9 mouse cellular contexts compared by ENCODE assay signal in genomic region chr12:32292749-32293128, GRCm38 (mm10).
DNase-seq lines count a peak whose midpoint lies in the region; ATAC-seq and TF ChIP-seq lines count a peak whose summit lies in the region.
"Had no signal": no experiment of that assay in that cellular context is flagged by ENCODE, and none has a peak within 500 bp of the region (broad histone marks: within the 10 kb centered on the region; RNA-seq: fewer than 3 reads in every experiment).

No protein-coding gene starts in this region.

- H3K4me2 ChIP-seq in liver, embryonic 11.5 days, result peak overlapping the region; percentile 69

- peak; percentile 20 for DNase-seq in thymus, adult 2 months
- no peak for DNase-seq in thymus, postnatal 10 days (ENCODE audit: low spot score in 2 of 2)
- peak; percentile 41 for DNase-seq in liver, embryonic 11.5 days (ENCODE audit: low spot score)
- DNase-seq in natural killer cell, adult 2 months (ENCODE audit: low spot score in 2 of 2), result peak; percentile 55 to 56
- DNase-seq in ovary, adult 18-20 months (ENCODE audit: low spot score), result no peak
- DNase-seq in testis, postnatal 10 days (ENCODE audit: low spot score), result no peak
- no peak for DNase-seq in gastrocnemius, postnatal 4 days (ENCODE audit: low spot score in 2 of 2)

- no peak overlapping the region for H3K9ac ChIP-seq in liver, embryonic 11.5 days (ENCODE audit: low read depth, low read length)
- H3K9ac ChIP-seq: embryonic facial prominence, embryonic 12.5 days had no signal

- no peaks in the 10 kb centered on the region for H3K36me3 ChIP-seq in thymus, adult 2 months (ENCODE audit: control insufficient read depth, insufficient read depth, low read length)
- no peaks in the 10 kb centered on the region; the same call in 1 of the 2 replicates for H3K36me3 ChIP-seq in erythroblast, embryonic 14.5 days (ENCODE audit: control insufficient read depth)
- no peaks in the 10 kb centered on the region for H3K36me3 ChIP-seq in liver, embryonic 11.5 days (ENCODE audit: control insufficient read depth, insufficient read depth, low read length)
- H3K36me3 ChIP-seq: embryonic facial prominence, embryonic 12.5 days had no signal

- no peak overlapping the region for H3K27ac ChIP-seq in thymus, adult 2 months (ENCODE audit: control insufficient read depth, insufficient read depth, low read length)
- peak overlapping the region; percentile 64; the same call in 1 of the 2 replicates for H3K27ac ChIP-seq in liver, embryonic 11.5 days (ENCODE audit: low read depth, low read length)
- H3K27ac ChIP-seq: embryonic facial prominence, embryonic 12.5 days had no signal

- H3K27me3 ChIP-seq in thymus, adult 2 months (ENCODE audit: control insufficient read depth, insufficient read depth, low read length), result no peaks in the 10 kb centered on the region
- H3K27me3 ChIP-seq in erythroblast, embryonic 14.5 days (ENCODE audit: control insufficient read depth), result 0 out of 2 replicates have a peak, but pooled peaks cover 5% of the 10 kb centered on the region
- no peaks in the 10 kb centered on the region for H3K27me3 ChIP-seq in liver, embryonic 11.5 days (replicated peaks; ENCODE audit: control insufficient read depth, insufficient read depth, low read length)
- H3K27me3 ChIP-seq: embryonic facial prominence, embryonic 12.5 days had no signal

- ATAC-seq in liver, embryonic 11.5 days (replicated peaks; ENCODE audit: low FRiP score), result peak; percentile 48

- no peak for TF ChIP-seq POLR2A in thymus, adult 2 months (IDR thresholded peaks at IDR 0.05; ENCODE audit: control insufficient read depth, extremely low read depth, insufficient read depth, low read length, poor library complexity)

- peaks cover 8% of the 10 kb centered on the region; the same call in 1 of the 2 replicates for H3K4me1 ChIP-seq in thymus, adult 2 months (replicated peaks; ENCODE audit: control insufficient read depth, insufficient read depth, low read length)
- H3K4me1 ChIP-seq in erythroblast, embryonic 14.5 days (ENCODE audit: control insufficient read depth), result peaks cover 69% of the 10 kb centered on the region
- peaks cover 5% of the 10 kb centered on the region for H3K4me1 ChIP-seq in liver, embryonic 11.5 days (replicated peaks; ENCODE audit: control insufficient read depth, insufficient read depth, low read length)
- H3K4me1 ChIP-seq: embryonic facial prominence, embryonic 12.5 days had no signal

- 28% methylated on average over 5 of the region's 5 CpGs for WGBS in thymus, adult 2 months
- 54% methylated on average over 5 of the region's 5 CpGs for WGBS in liver, embryonic 11.5 days

- H3K9me3 ChIP-seq in erythroblast, embryonic 14.5 days (ENCODE audit: control insufficient read depth, low read length), result no peaks in the 10 kb centered on the region
- H3K9me3 ChIP-seq in liver, embryonic 11.5 days (ENCODE audit: control insufficient read depth, low read length), result no peaks in the 10 kb centered on the region
- H3K9me3 ChIP-seq: embryonic facial prominence, embryonic 12.5 days had no signal

- no peak overlapping the region for H3K4me3 ChIP-seq in thymus, adult 2 months (ENCODE audit: control insufficient read depth, insufficient read depth, low read length)
- H3K4me3 ChIP-seq in erythroblast, embryonic 14.5 days (replicated peaks), result peak overlapping the region; percentile 67
- H3K4me3 ChIP-seq in liver, embryonic 11.5 days (ENCODE audit: low read depth, low read length), result no peak overlapping the region

- TF ChIP-seq CTCF in thymus, adult 2 months (IDR thresholded peaks at IDR 0.05; ENCODE audit: borderline replicate concordance, control insufficient read depth, extremely low read depth, insufficient read depth, low read length, poor library complexity), result no peak

Comparison
In these comparisons a context has a peak if more than half of its experiments do, and no peak if none do; other contexts are left out.
1. DNase-seq: peak in thymus, adult 2 months (single experiment), liver, embryonic 11.5 days (single experiment) and natural killer cell, adult 2 months (2 of 2); none in thymus, postnatal 10 days (0 of 2), ovary, adult 18-20 months (single experiment), testis, postnatal 10 days (single experiment) and gastrocnemius, postnatal 4 days (0 of 2).